Mouse (Mus musculus): ENCODE data around the gene Pate2. TPM values are rescaled to one million over a fixed set of nuclear protein-coding genes. Genes with fewer than 3 reads are reported as not detected.

The Pate2 gene
- total and polyA plus RNA-seq, 3 experiments, result 0.23 to 0.29 TPM; not detected in 1

DNA sequence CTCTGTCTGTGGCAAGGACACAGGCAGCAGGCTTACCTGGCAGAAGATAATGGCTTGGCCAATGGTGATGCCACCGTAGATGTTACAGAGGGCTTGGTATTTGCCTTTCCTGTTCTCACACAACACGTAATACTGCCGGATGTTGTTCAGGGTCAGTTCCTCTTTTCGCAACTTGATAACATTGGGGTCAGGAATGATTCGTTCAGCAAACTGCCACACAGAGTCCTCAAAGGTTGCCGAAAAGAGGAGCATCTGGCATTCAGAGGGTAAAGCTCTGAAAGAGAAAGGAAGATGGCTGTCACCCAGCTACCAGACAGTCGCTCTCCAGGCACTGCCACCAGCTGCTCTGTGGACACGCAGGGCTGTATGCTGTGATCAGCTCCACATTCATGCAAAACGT is 23.3 kb upstream of the Pate2 start:
- TF ChIP-seq ETS1 (IDR thresholded peaks at IDR 0.05; ENCODE audit: low read depth, low read length) (0 out of 2 replicates have a peak, but pooled peaks have one; percentile 17), ZMIZ1 (IDR thresholded peaks at IDR 0.05; ENCODE audit: low read depth, low read length) (no peak), ZC3H11A (IDR thresholded peaks at IDR 0.05; ENCODE audit: low read depth, low read length) (no peak), TBP (IDR thresholded peaks at IDR 0.05; ENCODE audit: low read depth, low read length) (0 out of 2 replicates have a peak, but pooled peaks have one; percentile 18), GATA1 (IDR thresholded peaks at IDR 0.05; ENCODE audit: low read depth, low read length) (peak; percentile 54; the same call in 1 of the 2 replicates), POLR2AphosphoS5 (IDR thresholded peaks at IDR 0.05; ENCODE audit: borderline replicate concordance, low read depth, low read length) (no peak), SIN3A (IDR thresholded peaks at IDR 0.05; ENCODE audit: low read length) (0 out of 2 replicates have a peak, but pooled peaks have one; percentile 35)
- peak; percentile 76 for DNase-seq (ENCODE audit: low read depth, low spot score)
- Histone ChIP-seq H3K27me3 (ENCODE audit: control insufficient read depth in 1 of 2, insufficient read depth in 2 of 2, low read length in 2 of 2) (peaks cover 0 to 2% of the 10 kb centered on the region in 2 experiments; a peak in 1 of 4 replicates), H3K27ac (ENCODE audit: control insufficient read depth, low read depth, low read length) (0 out of 2 replicates have a peak overlapping the region, but pooled peaks have one; percentile 12), H3K79me2 (ENCODE audit: control insufficient read depth, insufficient read depth, low read length, poor library complexity) (no peaks in the 10 kb centered on the region), H3K4me3 (ENCODE audit: control insufficient read depth in 1 of 2, insufficient read depth in 1 of 2, low read depth in 2 of 2, low read length in 2 of 2) (peak overlapping the region; percentile 12 to 49; a peak in 3 of 4 replicates), H3K4me1 (ENCODE audit: control insufficient read depth in 1 of 2, insufficient read depth in 2 of 2, low read length in 2 of 2) (peaks cover 5 to 15% of the 10 kb centered on the region in 2 experiments), H3K9ac (ENCODE audit: control insufficient read depth, low read depth, low read length, poor library complexity, severe bottlenecking) (peak overlapping the region; percentile 15; the same call in 1 of the 2 replicates), H3K9me3 (replicated peaks; ENCODE audit: insufficient read depth, low read length) (no peaks in the 10 kb centered on the region), H3K36me3 (ENCODE audit: control insufficient read depth in 1 of 2, insufficient read depth in 2 of 2, low read length in 2 of 2) (peaks cover 0 to 6% of the 10 kb centered on the region in 2 experiments; a peak in 2 of 4 replicates)

DNA sequence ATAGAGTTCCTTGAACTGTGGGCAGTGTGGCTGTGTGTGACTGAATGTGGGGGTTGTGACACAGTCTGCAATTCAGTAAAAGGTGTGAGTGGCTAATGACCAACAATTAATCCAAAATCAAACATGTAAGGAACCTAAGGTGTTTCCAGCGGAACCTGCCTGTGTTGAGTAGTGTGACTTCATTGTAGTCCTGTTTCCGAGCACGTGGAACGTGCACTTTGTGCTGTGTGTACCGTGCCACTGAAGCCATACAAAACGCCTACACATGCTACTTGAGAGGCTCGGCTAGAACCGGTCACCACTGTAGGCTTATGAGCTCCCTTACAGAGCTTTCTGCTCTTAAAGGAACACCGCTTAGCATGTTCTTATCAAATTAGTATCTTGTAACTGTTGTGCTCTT is 21.6 kb upstream of the Pate2 start:
- Histone ChIP-seq H3K27ac (ENCODE audit: control insufficient read depth, low read depth, low read length) (no peak overlapping the region), H3K9me3 (replicated peaks; ENCODE audit: insufficient read depth, low read length) (no peaks in the 10 kb centered on the region), H3K79me2 (ENCODE audit: control insufficient read depth, insufficient read depth, low read length, poor library complexity) (no peaks in the 10 kb centered on the region), H3K36me3 (ENCODE audit: control insufficient read depth in 1 of 2, insufficient read depth in 2 of 2, low read length in 2 of 2) (peaks cover 0 to 6% of the 10 kb centered on the region in 2 experiments; a peak in 2 of 4 replicates), H3K4me3 (ENCODE audit: control insufficient read depth in 1 of 2, insufficient read depth in 1 of 2, low read depth in 2 of 2, low read length in 2 of 2) (no peak overlapping the region), H3K27me3 (ENCODE audit: control insufficient read depth in 1 of 2, insufficient read depth in 2 of 2, low read length in 2 of 2) (peaks cover 0 to 2% of the 10 kb centered on the region in 2 experiments; a peak in 2 of 4 replicates), H3K9ac (ENCODE audit: control insufficient read depth, low read depth, low read length, poor library complexity, severe bottlenecking) (no peak overlapping the region), H3K4me1 (ENCODE audit: control insufficient read depth in 1 of 2, insufficient read depth in 2 of 2, low read length in 2 of 2) (peaks cover 5 to 15% of the 10 kb centered on the region in 2 experiments)
- TF ChIP-seq USF2 (IDR thresholded peaks at IDR 0.05; ENCODE audit: borderline replicate concordance in 1 of 2, insufficient read depth in 1 of 2, low read depth in 1 of 2, low read length in 2 of 2), result no peak
- TF ChIP-seq MAFK (IDR thresholded peaks at IDR 0.05; ENCODE audit: borderline replicate concordance, low read depth, low read length), result no peak
- no peak for TF ChIP-seq SMC3 (IDR thresholded peaks at IDR 0.05; ENCODE audit: low read depth, low read length)
- TF ChIP-seq RAD21 (IDR thresholded peaks at IDR 0.05; ENCODE audit: low read depth, low read length), result no peak
- no peak for TF ChIP-seq JUND (IDR thresholded peaks at IDR 0.05; ENCODE audit: low read depth, low read length)
- no peak for TF ChIP-seq UBTF (IDR thresholded peaks at IDR 0.05; ENCODE audit: borderline replicate concordance, insufficient read depth, low read depth, low read length)
- TF ChIP-seq CHD1 (IDR thresholded peaks at IDR 0.05; ENCODE audit: low read depth, low read length), result no peak
- TF ChIP-seq TBP (IDR thresholded peaks at IDR 0.05; ENCODE audit: low read depth, low read length), result no peak
- TF ChIP-seq MAZ (IDR thresholded peaks at IDR 0.05; ENCODE audit: low read depth, low read length), result no peak
- no peak for TF ChIP-seq USF1 (IDR thresholded peaks at IDR 0.05; ENCODE audit: low read depth, low read length)
- no peak for TF ChIP-seq BHLHE40 (IDR thresholded peaks at IDR 0.05; ENCODE audit: borderline replicate concordance, low read depth, low read length)
- DNase-seq (ENCODE audit: low read depth, low spot score), result no peak
